Mouse (Mus musculus): Measurements from ENCODE around the gene Cdkal1.

GRCm38 (mm10) chr13:29195722-29196121 is 659.8 kb downstream of the Cdkal1 start:
- TF ChIP-seq CTCF (IDR thresholded peaks at IDR 0.05; ENCODE audit: borderline replicate concordance, extremely low read depth, insufficient read depth, insufficient read length) = no peak
- TF ChIP-seq POLR2A (IDR thresholded peaks at IDR 0.05; ENCODE audit: borderline replicate concordance, extremely low read depth, insufficient read depth, insufficient read length, poor library complexity, severe bottlenecking) = no peak

All from brain, embryonic 14.5 days (tissue).